Mouse (Mus musculus): ENCODE results near the gene Plcl1. TPM values are rescaled to one million over a fixed set of nuclear protein-coding genes. Genes with fewer than 3 reads are reported as not detected.
"Not testable (repeated sequence)": the region's sequence is repeated elsewhere in the genome, so short reads cannot be mapped to it uniquely, and the experiment has no call there.

Plcl1 gene
- polyA plus RNA-seq, 1 experiment from 2014 or later = 0.10 TPM

GRCm38 (mm10) chr1:55474976-55475375 is 69.3 kb downstream of the Plcl1 start:
- ATAC-seq (ENCODE audit: insufficient read depth) = no peak
- H3K27me3 ChIP-seq = no peaks in the 10 kb centered on the region

GRCm38 (mm10) chr1:55487371-55487770 is 81.7 kb downstream of the Plcl1 start:
- H3K9ac ChIP-seq; H3K36me3 ChIP-seq (replicated peaks): not testable (repeated sequence)
- 62% methylated on average over 10 of the region's 10 CpGs for WGBS (ENCODE audit: insufficient replicate concordance)

More at GRCm38 (mm10) chr1:55474976-55475375, 69.3 kb downstream of the Plcl1 start:
- no peak overlapping the region for H3K9ac ChIP-seq
- H3K36me3 ChIP-seq (replicated peaks) = no peaks in the 10 kb centered on the region
- H3K27ac ChIP-seq (replicated peaks) = no peak overlapping the region
- no peaks in the 10 kb centered on the region for H3K9me3 ChIP-seq (replicated peaks)
- no peaks in the 10 kb centered on the region for H3K4me1 ChIP-seq (replicated peaks)
- 54% methylated on average over 7 of the region's 7 CpGs for WGBS (ENCODE audit: insufficient replicate concordance)
- H3K4me3 ChIP-seq (replicated peaks) = no peak overlapping the region
- no peak overlapping the region for H3K4me2 ChIP-seq

GRCm38 (mm10) chr1:55488261-55488660 is 82.5 kb downstream of the Plcl1 start:
- no peak overlapping the region for H3K9ac ChIP-seq
- H3K4me1 ChIP-seq (replicated peaks) = no peaks in the 10 kb centered on the region
- H3K9me3 ChIP-seq (replicated peaks) = no peaks in the 10 kb centered on the region
- H3K27me3 ChIP-seq = no peaks in the 10 kb centered on the region
- H3K4me3 ChIP-seq (replicated peaks) = no peak overlapping the region
- WGBS (ENCODE audit: insufficient replicate concordance) = 54% methylated on average over 2 of the region's 2 CpGs
- no peaks in the 10 kb centered on the region for H3K36me3 ChIP-seq (replicated peaks)
- no peak for ATAC-seq (ENCODE audit: insufficient read depth)
- no peak overlapping the region for H3K27ac ChIP-seq (replicated peaks)
- no peak overlapping the region for H3K4me2 ChIP-seq

More at GRCm38 (mm10) chr1:55487371-55487770, 81.7 kb downstream of the Plcl1 start:
- not testable (repeated sequence) for H3K27ac ChIP-seq (replicated peaks); H3K4me3 ChIP-seq (replicated peaks); H3K27me3 ChIP-seq; H3K9me3 ChIP-seq (replicated peaks); ATAC-seq (ENCODE audit: insufficient read depth); H3K4me2 ChIP-seq; H3K4me1 ChIP-seq (replicated peaks)

GRCm38 (mm10) chr1:55489355-55489754 is 83.6 kb downstream of the Plcl1 start:
- no peak for ATAC-seq (ENCODE audit: insufficient read depth)
- Histone ChIP-seq H3K9ac (no peak overlapping the region), H3K27ac (replicated peaks) (no peak overlapping the region), H3K4me3 (replicated peaks) (no peak overlapping the region), H3K4me2 (no peak overlapping the region), H3K4me1 (replicated peaks) (no peaks in the 10 kb centered on the region), H3K27me3 (no peaks in the 10 kb centered on the region), H3K36me3 (replicated peaks) (no peaks in the 10 kb centered on the region), H3K9me3 (replicated peaks) (no peaks in the 10 kb centered on the region)
- WGBS (ENCODE audit: insufficient replicate concordance) = 38% methylated on average over 6 of the region's 6 CpGs

- H3K27ac ChIP-seq (replicated peaks) = no peak overlapping the region
- H3K27me3 ChIP-seq = no peaks in the 10 kb centered on the region
- no peak overlapping the region for H3K4me3 ChIP-seq (replicated peaks)
- H3K9ac ChIP-seq = no peak overlapping the region
- no peaks in the 10 kb centered on the region for H3K4me1 ChIP-seq (replicated peaks)
- 31% methylated on average over 1 of the region's 1 CpGs for WGBS (ENCODE audit: insufficient replicate concordance)
- no peaks in the 10 kb centered on the region for H3K36me3 ChIP-seq (replicated peaks)
- H3K9me3 ChIP-seq (replicated peaks) = no peaks in the 10 kb centered on the region
- no peak overlapping the region for H3K4me2 ChIP-seq
- no peak for ATAC-seq (ENCODE audit: insufficient read depth)
These were observed 94.2 kb downstream of the Plcl1 start for GRCm38 (mm10) chr1:55499872-55500271.

GRCm38 (mm10) chr1:55500981-55501682 is 95.4 kb downstream of the Plcl1 start:
- Histone ChIP-seq H3K9me3 (replicated peaks) (no peaks in the 10 kb centered on the region), H3K4me3 (replicated peaks) (no peak overlapping the region), H3K4me1 (replicated peaks) (no peaks in the 10 kb centered on the region), H3K4me2 (no peak overlapping the region), H3K27me3 (no peaks in the 10 kb centered on the region), H3K36me3 (replicated peaks) (no peaks in the 10 kb centered on the region), H3K27ac (replicated peaks) (no peak overlapping the region), H3K9ac (no peak overlapping the region)
- ATAC-seq (ENCODE audit: insufficient read depth) = no peak
- 51% methylated on average over 2 of the region's 2 CpGs for WGBS (ENCODE audit: insufficient replicate concordance)

GRCm38 (mm10) chr1:55505811-55506210 is 100.1 kb downstream of the Plcl1 start:
- H3K9ac ChIP-seq = no peak overlapping the region
- H3K4me2 ChIP-seq = no peak overlapping the region
- H3K4me1 ChIP-seq (replicated peaks) = no peaks in the 10 kb centered on the region
- no peak overlapping the region for H3K27ac ChIP-seq (replicated peaks)
- no peak for ATAC-seq (ENCODE audit: insufficient read depth)
- no peaks in the 10 kb centered on the region for H3K36me3 ChIP-seq (replicated peaks)
- H3K27me3 ChIP-seq = no peaks in the 10 kb centered on the region
- 48% methylated on average over 4 of the region's 4 CpGs for WGBS (ENCODE audit: insufficient replicate concordance)
- no peaks in the 10 kb centered on the region for H3K9me3 ChIP-seq (replicated peaks)
- H3K4me3 ChIP-seq (replicated peaks) = no peak overlapping the region

- H3K4me1 ChIP-seq (replicated peaks) = no peaks in the 10 kb centered on the region
- H3K27ac ChIP-seq (replicated peaks) = no peak overlapping the region
- WGBS (ENCODE audit: insufficient replicate concordance) = 41% methylated on average over 6 of the region's 6 CpGs
These were observed 101.3 kb downstream of the Plcl1 start for GRCm38 (mm10) chr1:55507061-55507460.

GRCm38 (mm10) chr1:55509587-55509986 is 103.9 kb downstream of the Plcl1 start:
- no peaks in the 10 kb centered on the region for H3K36me3 ChIP-seq (replicated peaks)
- no peak for ATAC-seq (ENCODE audit: insufficient read depth)
- no peak overlapping the region for H3K27ac ChIP-seq (replicated peaks)
- no peak overlapping the region for H3K4me3 ChIP-seq (replicated peaks)
- no peaks in the 10 kb centered on the region for H3K9me3 ChIP-seq (replicated peaks)
- no peaks in the 10 kb centered on the region for H3K4me1 ChIP-seq (replicated peaks)
- H3K27me3 ChIP-seq = no peaks in the 10 kb centered on the region
- H3K9ac ChIP-seq = no peak overlapping the region
- H3K4me2 ChIP-seq = no peak overlapping the region
- whole genome bisulfite sequencing (ENCODE audit: insufficient replicate concordance) = 69% methylated on average over 1 of the region's 1 CpGs

More at GRCm38 (mm10) chr1:55507061-55507460, 101.3 kb downstream of the Plcl1 start:
- no peak for ATAC-seq (ENCODE audit: insufficient read depth)
- Histone ChIP-seq H3K36me3 (replicated peaks) (no peaks in the 10 kb centered on the region), H3K9ac (no peak overlapping the region), H3K4me2 (no peak overlapping the region), H3K27me3 (no peaks in the 10 kb centered on the region), H3K4me3 (replicated peaks) (no peak overlapping the region), H3K9me3 (replicated peaks) (no peaks in the 10 kb centered on the region)

- H3K4me3 ChIP-seq (replicated peaks) = no peak overlapping the region
- 54% methylated on average over 3 of the region's 3 CpGs for WGBS (ENCODE audit: insufficient replicate concordance)
- H3K27ac ChIP-seq (replicated peaks) = no peak overlapping the region
- no peak overlapping the region for H3K9ac ChIP-seq
- H3K36me3 ChIP-seq (replicated peaks) = no peaks in the 10 kb centered on the region
- no peaks in the 10 kb centered on the region for H3K9me3 ChIP-seq (replicated peaks)
- no peaks in the 10 kb centered on the region for H3K27me3 ChIP-seq
- H3K4me1 ChIP-seq (replicated peaks) = no peaks in the 10 kb centered on the region
- no peak overlapping the region for H3K4me2 ChIP-seq
- no peak for ATAC-seq (ENCODE audit: insufficient read depth)
These were observed 106.4 kb downstream of the Plcl1 start for GRCm38 (mm10) chr1:55512165-55512564.

GRCm38 (mm10) chr1:55512799-55513198 is 107.1 kb downstream of the Plcl1 start:
- not testable (repeated sequence) for H3K9ac ChIP-seq; H3K36me3 ChIP-seq (replicated peaks); H3K4me1 ChIP-seq (replicated peaks); H3K27ac ChIP-seq (replicated peaks); H3K4me3 ChIP-seq (replicated peaks); H3K27me3 ChIP-seq; ATAC-seq (ENCODE audit: insufficient read depth); H3K9me3 ChIP-seq (replicated peaks); H3K4me2 ChIP-seq
- WGBS (ENCODE audit: insufficient replicate concordance) = 46% methylated on average over 2 of the region's 2 CpGs

- H3K9ac ChIP-seq = no peak overlapping the region
- H3K9me3 ChIP-seq (replicated peaks) = no peaks in the 10 kb centered on the region
- H3K27me3 ChIP-seq = no peaks in the 10 kb centered on the region
- no peaks in the 10 kb centered on the region for H3K36me3 ChIP-seq (replicated peaks)
- H3K4me3 ChIP-seq (replicated peaks) = no peak overlapping the region
- no peaks in the 10 kb centered on the region for H3K4me1 ChIP-seq (replicated peaks)
- no peak overlapping the region for H3K27ac ChIP-seq (replicated peaks)
- H3K4me2 ChIP-seq = no peak overlapping the region
- ATAC-seq (ENCODE audit: insufficient read depth) = no peak
These were observed 111.5 kb downstream of the Plcl1 start for GRCm38 (mm10) chr1:55517182-55517581.
